Mouse (Mus musculus): ENCODE measurements around the gene Mark1.

Mark1 gene

GRCm38 (mm10) chr1:184903697-184904096 is 95.7 kb downstream of the Mark1 start:
- in situ Hi-C loops (cut with MboI; ENCODE audit: low sequenced_read_pairs), result no loop called here

DNA sequence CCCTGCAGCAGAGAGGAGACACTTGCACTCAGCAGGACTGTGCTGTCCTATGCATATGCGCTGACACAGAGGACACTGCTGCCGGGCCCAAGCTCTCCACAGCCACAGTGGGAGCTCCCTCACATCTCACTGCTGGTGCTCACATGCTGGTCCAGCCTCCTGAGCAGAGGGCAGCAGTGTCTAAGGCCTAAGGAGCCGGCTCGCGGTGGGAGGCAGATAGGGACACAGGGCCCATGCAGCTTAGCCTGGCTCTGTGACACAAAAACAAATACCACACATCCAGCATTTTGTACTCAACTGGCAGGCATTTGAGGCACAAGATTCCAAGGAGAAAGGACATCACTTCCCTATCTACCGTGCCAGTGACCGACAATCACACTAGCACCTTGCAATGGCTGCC is 96.5 kb downstream of the Mark1 start:
- in situ Hi-C loops (cut with MboI; ENCODE audit: low sequenced_read_pairs), result no loop called here

DNA sequence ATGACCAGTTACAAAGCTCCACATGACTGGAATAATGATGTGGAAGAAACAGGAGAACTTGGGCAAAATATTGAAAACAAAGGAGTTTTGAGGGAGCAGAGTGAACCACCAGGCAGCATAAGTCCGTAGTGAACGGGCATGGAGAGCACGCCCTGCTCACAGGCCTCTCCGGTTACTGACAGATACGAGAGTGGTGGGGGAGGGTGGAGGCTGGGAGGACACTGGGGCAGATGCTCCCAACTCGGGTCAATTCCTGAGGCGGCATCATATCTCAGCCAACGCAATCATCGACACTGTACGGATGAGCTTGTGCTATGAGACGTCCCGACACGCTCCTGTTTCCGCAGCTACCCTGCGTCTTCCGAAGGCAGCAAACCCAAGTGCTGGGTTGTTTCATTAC is 102.0 kb downstream of the Mark1 start:
- in situ Hi-C loops (cut with MboI; ENCODE audit: low sequenced_read_pairs), result no loop called here

DNA sequence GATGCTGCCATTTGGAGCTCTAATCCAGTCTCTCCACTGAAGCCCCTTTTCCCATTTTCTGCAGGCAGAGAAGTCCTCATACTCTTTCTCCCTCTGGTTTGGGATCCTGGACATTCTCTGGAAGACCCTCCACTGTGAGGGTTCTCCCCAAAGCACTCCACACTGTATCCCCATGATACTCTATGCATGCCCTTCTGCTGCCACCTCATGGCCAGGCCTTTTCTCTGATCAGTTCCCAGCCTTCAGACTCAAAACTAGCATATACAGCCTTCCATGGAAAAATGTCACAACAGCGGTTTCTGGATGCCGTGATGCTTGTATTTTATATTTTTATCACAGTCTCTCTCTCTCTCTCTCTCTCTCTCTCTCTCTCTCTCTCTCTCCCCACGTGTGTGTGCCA is 107.4 kb downstream of the Mark1 start:
- in situ Hi-C loops (cut with MboI; ENCODE audit: low sequenced_read_pairs), result no loop called here

DNA sequence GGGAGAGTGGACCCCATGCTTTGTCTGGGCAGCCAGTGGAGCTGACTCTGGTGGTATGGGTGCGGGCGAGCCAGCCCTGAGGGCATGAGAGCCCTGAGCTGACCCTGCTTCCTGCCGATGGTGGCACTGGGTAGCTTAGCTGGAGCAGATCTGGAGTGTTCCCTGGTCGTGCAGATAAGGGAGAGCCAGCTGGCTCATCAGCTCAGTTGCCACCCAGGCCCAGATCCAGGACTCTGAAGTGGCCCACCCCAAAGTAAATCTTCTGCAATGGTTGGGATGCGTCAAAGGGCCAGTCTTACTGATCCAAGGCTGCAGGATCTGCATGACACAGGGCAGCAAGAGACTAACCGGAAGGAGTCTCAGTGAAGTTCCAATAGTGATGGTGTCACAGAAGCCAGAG is 109.9 kb downstream of the Mark1 start:
- in situ Hi-C loops (cut with MboI; ENCODE audit: low sequenced_read_pairs), result no loop called here

GRCm38 (mm10) chr1:184886160-184886559 is 113.2 kb downstream of the Mark1 start:
- in situ Hi-C loops (cut with MboI; ENCODE audit: low sequenced_read_pairs), result no loop called here

DNA sequence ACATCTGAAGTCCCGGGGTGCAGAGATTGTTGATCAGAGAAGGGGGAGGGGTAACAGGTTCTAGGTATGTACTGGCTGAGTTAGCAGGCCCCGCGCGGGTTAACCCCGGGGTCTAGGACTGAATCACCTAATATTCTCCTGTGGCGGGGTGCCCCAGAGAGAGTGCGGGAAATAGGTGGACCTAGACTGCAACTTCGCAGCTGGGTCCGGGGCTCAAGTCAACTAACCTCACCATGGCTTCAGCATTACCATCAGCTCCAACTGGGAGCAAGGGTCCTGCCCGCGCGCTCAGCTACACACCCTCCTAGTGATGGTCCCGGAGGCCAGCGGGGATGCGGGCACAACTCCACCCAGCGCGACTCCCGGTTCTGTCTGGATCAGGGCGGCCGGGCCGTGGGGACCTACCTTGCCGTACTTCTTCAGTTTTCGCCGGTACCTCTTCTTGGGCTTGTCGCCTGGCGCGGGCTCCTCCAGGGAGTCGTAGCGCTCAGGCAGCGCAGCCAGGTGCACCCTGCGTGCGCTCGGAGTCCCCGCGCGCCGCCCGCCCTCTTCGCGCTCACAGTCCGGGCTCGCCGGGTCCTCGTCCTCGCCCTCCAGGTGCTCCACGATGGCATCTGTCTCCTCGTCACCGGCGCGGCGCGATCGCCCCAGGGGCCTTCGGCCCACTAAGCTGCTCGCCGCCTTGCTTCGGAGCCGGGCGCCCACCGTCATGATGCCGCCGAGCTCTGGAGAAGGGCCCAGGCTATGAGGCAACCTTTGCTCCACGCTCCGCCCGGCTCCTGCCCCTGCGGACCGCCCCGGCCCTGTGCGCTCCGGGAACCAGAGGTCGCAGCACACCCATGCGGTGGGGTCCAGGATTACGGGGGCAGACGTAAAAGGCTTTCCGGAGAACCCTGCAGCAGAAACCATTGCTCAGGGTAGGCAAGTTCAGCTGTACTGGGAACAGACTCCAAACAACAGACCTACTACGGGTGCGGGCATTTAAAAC is 116.8 kb downstream of the Mark1 start, which contains the start of gene C130074G19Rik:
Gene C130074G19Rik, minus strand, starts transcription at position 938 of the 988 bp plus-strand sequence.
- in situ Hi-C loops (cut with MboI; ENCODE audit: low sequenced_read_pairs), result no loop called here

- in situ Hi-C loops (cut with MboI; ENCODE audit: low sequenced_read_pairs), result no loop called here
Measured at GRCm38 (mm10) chr1:184881861-184882260, 117.5 kb downstream of the Mark1 start.

DNA sequence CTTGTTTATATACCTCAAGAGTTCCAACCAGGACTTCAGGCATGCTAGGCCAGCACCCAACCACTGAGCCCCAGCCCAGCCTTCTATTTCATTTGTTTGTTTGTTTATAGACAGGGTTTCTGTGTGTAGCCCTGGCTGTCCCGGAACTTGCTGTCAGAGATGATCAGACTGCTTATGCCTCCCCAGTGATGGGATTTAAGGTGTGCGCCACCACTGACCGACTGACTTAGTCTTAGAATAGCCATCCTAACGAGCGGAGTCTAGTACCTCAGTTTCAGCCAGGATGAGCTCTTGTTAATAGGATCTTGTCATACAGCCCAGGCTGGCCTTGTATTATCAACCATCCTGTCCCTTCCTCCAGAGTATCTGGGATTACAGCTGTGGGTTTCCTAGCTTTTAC is 118.2 kb downstream of the Mark1 start:
- in situ Hi-C loops (cut with MboI; ENCODE audit: low sequenced_read_pairs), result no loop called here

GRCm38 (mm10) chr1:184878860-184879259 is 120.5 kb downstream of the Mark1 start:
- in situ Hi-C loops (cut with MboI; ENCODE audit: low sequenced_read_pairs), result no loop called here

- in situ Hi-C loops (cut with MboI; ENCODE audit: low sequenced_read_pairs), result no loop called here
Measured at GRCm38 (mm10) chr1:184877306-184877705, 122.1 kb downstream of the Mark1 start.

- in situ Hi-C loops (cut with MboI; ENCODE audit: low sequenced_read_pairs), result no loop called here
Measured at GRCm38 (mm10) chr1:184873910-184874309, 125.5 kb downstream of the Mark1 start.

DNA sequence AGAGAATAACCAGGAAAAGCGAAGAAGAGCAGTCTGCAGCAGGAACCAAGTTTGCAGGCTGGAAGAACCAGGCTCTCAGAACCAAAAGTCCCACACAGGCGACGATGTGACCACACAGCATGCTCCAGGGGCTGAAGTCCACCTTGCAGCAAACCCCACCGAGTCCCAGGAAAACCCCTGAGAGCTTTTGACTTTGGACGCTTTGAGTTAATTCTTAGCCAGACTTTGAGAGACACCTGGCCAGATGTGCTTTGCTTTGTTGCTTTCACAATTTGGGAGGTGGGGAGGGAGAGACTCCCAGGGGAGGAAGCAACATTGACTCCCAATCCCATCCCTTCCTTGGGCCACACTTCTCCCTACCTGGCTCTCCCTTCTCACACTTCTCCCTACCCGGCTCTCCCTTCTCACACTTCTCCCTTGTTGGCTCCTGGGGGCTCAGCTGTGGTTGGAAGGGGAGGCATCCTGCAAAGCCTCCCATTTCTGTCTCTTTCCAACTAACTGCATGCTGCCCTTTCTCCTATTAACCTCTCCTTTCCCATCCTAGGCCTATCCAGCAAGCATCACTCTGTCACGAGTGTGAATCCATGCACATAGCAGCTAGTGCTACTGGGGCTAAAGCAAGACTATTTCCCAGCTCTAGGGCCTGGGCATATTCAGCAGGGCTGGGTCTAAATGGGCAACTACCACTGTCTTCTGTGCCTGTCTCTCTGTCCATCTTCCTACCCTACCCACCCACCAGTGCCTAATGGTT is 127.1 kb downstream of the Mark1 start:
- in situ Hi-C loops (cut with MboI; ENCODE audit: low sequenced_read_pairs), result no loop called here

DNA sequence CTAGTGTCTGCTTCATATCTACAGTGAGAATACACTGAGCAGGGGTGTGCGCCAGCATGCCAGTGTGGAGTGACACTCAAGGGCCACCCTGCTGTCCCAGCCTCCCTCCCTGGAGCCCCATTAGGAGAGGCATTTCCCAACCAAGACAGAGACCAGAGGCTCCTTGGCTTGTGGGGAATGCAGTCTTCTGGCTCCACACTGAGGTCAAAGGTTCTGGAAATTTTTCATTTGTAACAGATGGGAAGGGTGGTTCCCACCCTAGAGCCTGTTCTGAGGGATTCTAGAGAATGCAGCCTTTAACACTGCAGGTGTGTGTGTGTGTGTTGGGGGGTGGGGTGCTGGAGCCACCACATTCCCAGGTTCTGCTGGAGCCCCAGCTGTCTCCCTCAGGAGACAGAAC is 127.9 kb downstream of the Mark1 start:
- in situ Hi-C loops (cut with MboI; ENCODE audit: low sequenced_read_pairs), result no loop called here

- in situ Hi-C loops (cut with MboI; ENCODE audit: low sequenced_read_pairs), result no loop called here
Measured at GRCm38 (mm10) chr1:184870646-184871385, 128.6 kb downstream of the Mark1 start.

- in situ Hi-C loops (cut with MboI; ENCODE audit: low sequenced_read_pairs), result no loop called here
Measured at GRCm38 (mm10) chr1:184869939-184870565, 129.3 kb downstream of the Mark1 start.

DNA sequence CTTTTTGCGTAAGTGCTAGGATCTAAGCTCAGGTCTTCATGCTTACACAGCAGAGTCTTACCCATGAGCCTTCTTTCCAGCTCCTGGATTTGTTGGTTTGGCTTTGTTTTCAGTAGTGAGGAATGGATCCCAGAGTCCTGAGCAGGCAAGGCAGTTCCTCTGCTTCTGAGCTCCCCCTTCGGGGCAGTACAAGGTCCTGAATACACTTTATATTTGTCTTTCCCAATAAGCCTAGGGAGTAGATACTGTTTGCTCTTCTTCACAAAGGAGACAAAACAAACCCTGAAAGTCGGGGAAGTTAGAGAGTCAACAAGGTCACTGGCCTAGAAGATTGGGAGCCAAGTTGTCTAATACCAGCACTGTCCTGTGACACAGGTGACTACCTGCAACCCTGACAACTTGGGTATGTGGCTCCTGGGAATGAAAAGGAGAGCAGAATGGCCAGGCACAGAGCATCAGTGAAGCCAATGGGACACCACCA is 131.7 kb downstream of the Mark1 start:
- in situ Hi-C loops (cut with MboI; ENCODE audit: low sequenced_read_pairs), result no loop called here

GRCm38 (mm10) chr1:184864381-184864801 is 135.0 kb downstream of the Mark1 start:
- in situ Hi-C loops (cut with MboI; ENCODE audit: low sequenced_read_pairs), result no loop called here

DNA sequence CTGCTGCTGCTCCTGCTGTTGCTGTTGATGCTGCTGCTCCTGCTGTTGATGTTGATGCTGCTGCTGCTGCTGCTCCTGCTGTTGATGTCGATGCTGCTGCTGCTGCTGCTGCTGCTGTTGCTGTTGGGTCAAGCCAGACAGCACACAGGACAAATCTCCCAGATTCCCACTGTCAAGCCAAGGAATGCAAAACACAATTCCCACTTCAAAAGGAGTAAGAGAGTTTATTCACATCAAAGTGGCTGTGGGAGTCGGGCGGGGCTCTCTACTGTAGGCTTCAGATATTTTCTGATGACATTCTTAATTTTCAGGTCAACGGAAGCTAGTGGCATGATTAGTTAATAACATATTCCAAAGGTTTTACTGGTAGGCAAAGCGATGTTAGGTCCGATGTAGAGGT is 136.7 kb downstream of the Mark1 start:
- in situ Hi-C loops (cut with MboI; ENCODE audit: low sequenced_read_pairs), result no loop called here

DNA sequence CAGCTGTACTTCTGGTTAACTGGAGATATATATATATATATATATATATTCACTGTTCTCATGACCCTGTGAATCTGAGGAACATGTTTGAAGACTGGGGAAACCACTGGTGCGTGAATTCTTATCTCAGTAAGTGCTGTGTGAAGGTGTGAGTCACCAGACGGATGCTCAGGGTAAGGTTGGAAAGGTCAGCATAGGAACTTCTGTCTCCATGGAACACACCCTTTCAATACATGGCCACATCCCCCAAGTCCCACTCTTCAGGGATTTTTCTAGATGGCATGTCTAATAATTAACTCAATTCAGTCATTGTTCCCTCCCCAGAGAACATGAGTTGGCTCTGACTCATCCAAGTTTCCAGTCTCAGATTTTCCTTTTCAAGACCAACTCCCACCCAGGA is 137.8 kb downstream of the Mark1 start:
- in situ Hi-C loops (cut with MboI; ENCODE audit: low sequenced_read_pairs), result no loop called here

Data from CH12F3 (cell line).